Mouse (Mus musculus): ENCODE data around the gene Dph2. TPM values are rescaled to one million over a fixed set of nuclear protein-coding genes. Genes with fewer than 3 reads are reported as not detected.
A peak's percentile ranks its signal among the peaks of the same experiment; 100 is the strongest.

The Dph2 gene
- polyA plus RNA-seq, 1 experiment = 16.6 TPM

DNA sequence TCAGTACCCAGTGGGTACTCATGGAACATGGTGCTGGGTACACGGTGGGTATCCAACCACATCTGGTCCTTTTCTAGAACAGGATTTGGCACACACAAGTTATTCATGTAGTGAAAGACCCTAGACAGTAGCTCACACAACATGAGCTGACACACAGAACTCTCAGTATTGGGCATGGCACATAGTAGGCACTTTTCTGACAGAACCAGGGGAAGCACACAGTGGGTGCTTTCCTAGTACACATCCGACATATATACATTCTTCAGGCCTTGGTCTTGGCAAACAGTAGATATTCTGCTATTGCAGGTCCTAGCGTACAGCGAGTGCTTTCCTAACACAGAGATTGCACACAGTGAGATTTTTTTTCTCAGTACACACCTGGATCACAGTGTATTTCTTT lies 45.6 kb downstream of the Dph2 start:
- no peak overlapping the region; the same call in 1 of the 2 replicates for H3K27ac ChIP-seq (ENCODE audit: insufficient read depth, low read length)
- peaks cover 19% of the 10 kb centered on the region for H3K4me1 ChIP-seq (ENCODE audit: control insufficient read depth, insufficient read depth, low read length)
- no peak for DNase-seq
- 91% methylated on average over 4 of the region's 4 CpGs for WGBS
- no peak overlapping the region for H3K4me3 ChIP-seq (replicated peaks; ENCODE audit: insufficient read depth, low read depth, low read length)
- no peak for TF ChIP-seq POLR2A (IDR thresholded peaks at IDR 0.05; ENCODE audit: borderline replicate concordance, insufficient read depth, low read length)
- no peak for TF ChIP-seq CTCF (IDR thresholded peaks at IDR 0.05; ENCODE audit: borderline replicate concordance, insufficient read depth, low read depth, low read length)
- H3K27me3 ChIP-seq (ENCODE audit: control insufficient read depth, insufficient read depth, low read length) = no peaks in the 10 kb centered on the region

DNA sequence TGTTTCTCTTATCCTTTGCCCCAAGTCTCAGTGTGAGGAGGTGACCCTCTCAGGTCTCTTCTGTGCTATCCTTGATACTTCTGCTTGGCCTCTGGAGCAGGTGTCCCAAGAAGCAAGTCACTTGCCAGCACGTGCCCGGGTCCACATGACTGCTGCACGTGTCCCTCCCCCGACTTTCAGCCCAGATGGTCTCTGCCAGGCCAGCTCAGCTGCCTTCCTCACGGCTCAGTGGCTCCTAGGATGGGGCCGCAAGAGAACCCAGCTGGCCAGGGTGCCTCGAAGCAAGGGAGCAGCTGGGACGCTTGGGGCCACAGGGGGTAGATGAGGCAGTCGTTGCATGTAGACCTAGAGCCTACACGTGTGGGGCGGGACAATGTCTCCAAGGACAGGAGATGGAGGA lies 46.5 kb downstream of the Dph2 start:
- no peak for DNase-seq
- no peak overlapping the region for H3K4me3 ChIP-seq (replicated peaks; ENCODE audit: insufficient read depth, low read depth, low read length)
- H3K27ac ChIP-seq (ENCODE audit: insufficient read depth, low read length) = no peak overlapping the region
- H3K4me1 ChIP-seq (ENCODE audit: control insufficient read depth, insufficient read depth, low read length) = peaks cover 15% of the 10 kb centered on the region
- WGBS = 33% methylated on average over 11 of the region's 11 CpGs
- TF ChIP-seq CTCF (IDR thresholded peaks at IDR 0.05; ENCODE audit: borderline replicate concordance, insufficient read depth, low read depth, low read length) (no peak), POLR2A (IDR thresholded peaks at IDR 0.05; ENCODE audit: borderline replicate concordance, insufficient read depth, low read length) (no peak)
- no peaks in the 10 kb centered on the region for H3K27me3 ChIP-seq (ENCODE audit: control insufficient read depth, insufficient read depth, low read length)

DNA sequence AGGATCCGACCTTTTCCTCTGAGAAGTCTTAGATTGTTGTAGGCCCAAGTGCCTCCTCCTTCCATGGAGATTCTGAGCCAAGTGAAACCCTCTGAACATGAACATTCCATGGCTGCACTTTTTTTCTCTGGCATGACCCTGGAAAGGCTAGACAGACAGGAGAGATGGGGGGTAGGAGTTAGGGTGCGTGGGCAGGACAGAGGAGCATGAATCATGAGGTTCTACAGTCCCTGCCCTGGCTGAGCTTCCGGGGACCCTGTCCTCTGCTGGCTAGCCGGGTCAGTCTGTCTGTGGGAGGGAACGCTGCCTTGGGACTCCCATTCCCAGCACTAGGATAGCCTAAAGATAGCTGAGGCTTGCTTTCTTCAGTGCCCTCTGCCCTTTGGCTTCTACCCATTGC lies 47.4 kb downstream of the Dph2 start:
- no peak for DNase-seq
- Histone ChIP-seq H3K27ac (ENCODE audit: insufficient read depth, low read length) (no peak overlapping the region), H3K4me1 (ENCODE audit: control insufficient read depth, insufficient read depth, low read length) (peaks cover 7% of the 10 kb centered on the region), H3K4me3 (replicated peaks; ENCODE audit: insufficient read depth, low read depth, low read length) (no peak overlapping the region), H3K27me3 (ENCODE audit: control insufficient read depth, insufficient read depth, low read length) (no peaks in the 10 kb centered on the region)
- WGBS = 92% methylated on average over 5 of the region's 5 CpGs
- TF ChIP-seq CTCF (IDR thresholded peaks at IDR 0.05; ENCODE audit: borderline replicate concordance, insufficient read depth, low read depth, low read length) (no peak), POLR2A (IDR thresholded peaks at IDR 0.05; ENCODE audit: borderline replicate concordance, insufficient read depth, low read length) (no peak)

DNA sequence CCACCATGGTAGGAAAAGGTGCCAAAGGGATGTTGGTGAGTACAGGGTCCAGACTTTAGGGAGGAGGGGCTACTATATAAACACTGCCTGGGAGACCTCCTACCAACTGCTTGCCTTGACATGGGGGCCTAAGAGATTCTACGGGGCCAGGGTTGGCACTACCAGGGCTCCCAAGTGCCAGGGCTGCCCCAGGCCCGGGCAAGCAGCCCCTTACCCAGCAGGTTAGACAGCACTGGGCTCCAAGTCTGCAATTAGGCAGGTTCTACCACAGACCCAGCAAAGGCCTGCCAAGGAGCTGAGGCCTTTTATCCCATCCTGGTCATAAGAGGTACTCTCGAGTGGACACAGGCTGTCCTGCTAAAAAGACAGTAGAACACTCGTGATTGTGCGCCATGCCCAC lies 48.7 kb downstream of the Dph2 start:
- TF ChIP-seq POLR2A (IDR thresholded peaks at IDR 0.05; ENCODE audit: borderline replicate concordance, insufficient read depth, low read length) = no peak
- no peak for TF ChIP-seq CTCF (IDR thresholded peaks at IDR 0.05; ENCODE audit: borderline replicate concordance, insufficient read depth, low read depth, low read length)

DNA sequence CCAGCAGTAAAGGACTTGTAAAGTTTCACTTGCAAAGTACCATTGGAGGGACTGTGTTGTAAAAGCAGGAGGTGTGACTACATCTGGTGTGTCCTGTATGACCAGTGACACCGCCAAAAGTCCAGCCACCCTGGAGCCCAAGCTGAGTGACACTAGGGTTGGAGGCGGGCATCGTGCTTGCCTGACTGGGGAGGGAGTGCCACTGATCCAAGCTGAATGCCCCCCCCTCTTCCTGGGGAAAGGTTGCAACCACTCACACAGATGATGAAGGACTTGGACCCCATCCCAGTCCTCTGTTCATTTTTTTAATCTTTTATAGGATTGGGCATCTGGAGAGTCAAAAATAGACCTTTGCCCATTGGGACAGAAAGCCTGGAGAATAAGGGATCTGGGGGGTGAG lies 50.3 kb downstream of the Dph2 start:
- WGBS = 70% methylated on average over 3 of the region's 3 CpGs
- peak in 1 of 2 experiments; percentile 5 for DNase-seq
- Histone ChIP-seq H3K4me1 (ENCODE audit: control insufficient read depth, insufficient read depth, low read length) (no peaks in the 10 kb centered on the region), H3K4me3 (replicated peaks; ENCODE audit: insufficient read depth, low read depth, low read length) (no peak overlapping the region), H3K27ac (ENCODE audit: insufficient read depth, low read length) (no peak overlapping the region), H3K27me3 (ENCODE audit: control insufficient read depth, insufficient read depth, low read length) (no peaks in the 10 kb centered on the region)
- no peak for TF ChIP-seq POLR2A (IDR thresholded peaks at IDR 0.05; ENCODE audit: borderline replicate concordance, insufficient read depth, low read length)
- no peak for TF ChIP-seq CTCF (IDR thresholded peaks at IDR 0.05; ENCODE audit: borderline replicate concordance, insufficient read depth, low read depth, low read length)

More for the DNA sequence above, 48.7 kb downstream of the Dph2 start:
- Histone ChIP-seq H3K4me1 (ENCODE audit: control insufficient read depth, insufficient read depth, low read length) (no peaks in the 10 kb centered on the region), H3K27me3 (ENCODE audit: control insufficient read depth, insufficient read depth, low read length) (no peaks in the 10 kb centered on the region), H3K27ac (ENCODE audit: insufficient read depth, low read length) (no peak overlapping the region), H3K4me3 (replicated peaks; ENCODE audit: insufficient read depth, low read depth, low read length) (no peak overlapping the region)
- WGBS = 51% methylated on average over 5 of the region's 5 CpGs
- DNase-seq = no peak

DNA sequence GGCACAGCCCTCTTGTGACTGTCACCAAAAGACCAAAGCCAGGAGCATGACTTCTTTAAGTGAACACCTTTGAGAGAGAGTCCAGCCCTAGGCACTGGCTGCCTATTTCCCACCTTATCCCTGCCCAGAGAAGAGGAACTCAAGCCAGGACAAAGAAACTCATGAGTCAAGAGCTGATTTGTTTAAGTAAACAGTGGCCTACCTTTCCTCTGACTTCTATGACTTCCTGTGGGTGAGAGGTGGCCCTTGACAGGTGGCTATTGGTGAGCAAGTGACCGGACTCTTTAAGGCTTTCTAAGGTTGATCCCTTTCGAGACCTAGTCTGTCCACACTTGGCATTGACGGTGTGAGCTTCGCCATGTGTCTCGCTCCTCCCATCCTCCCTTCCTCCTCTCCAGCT lies 51.0 kb downstream of the Dph2 start:
- WGBS = 91% methylated on average over 5 of the region's 5 CpGs

DNA sequence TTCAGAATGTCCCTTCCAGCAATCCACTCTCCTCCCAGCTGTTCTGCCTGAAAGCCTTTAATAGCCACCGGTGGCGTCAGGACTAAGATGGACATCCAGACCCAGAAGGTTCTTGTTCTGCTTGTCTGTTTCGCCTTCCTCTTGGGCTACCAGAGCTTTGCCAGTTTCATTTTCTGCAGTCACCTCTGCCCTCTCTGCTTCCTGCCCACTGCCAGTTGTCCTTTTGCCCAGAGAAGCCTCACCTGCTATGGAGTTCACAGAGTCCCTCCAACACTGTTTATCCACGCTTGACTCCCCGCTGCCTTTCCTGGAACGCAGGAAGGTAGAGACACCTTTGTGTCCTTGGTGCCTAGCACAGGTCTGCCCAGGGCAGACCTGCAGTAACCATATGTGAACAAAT lies 52.5 kb downstream of the Dph2 start:
- no peak overlapping the region for H3K27ac ChIP-seq (ENCODE audit: insufficient read depth, low read length)
- H3K4me3 ChIP-seq (replicated peaks; ENCODE audit: insufficient read depth, low read depth, low read length) = no peak overlapping the region
- H3K4me1 ChIP-seq (ENCODE audit: control insufficient read depth, insufficient read depth, low read length) = no peaks in the 10 kb centered on the region
- DNase-seq = no peak
- WGBS = 81% methylated on average over 6 of the region's 6 CpGs
- no peak for TF ChIP-seq CTCF (IDR thresholded peaks at IDR 0.05; ENCODE audit: borderline replicate concordance, insufficient read depth, low read depth, low read length)
- TF ChIP-seq POLR2A (IDR thresholded peaks at IDR 0.05; ENCODE audit: borderline replicate concordance, insufficient read depth, low read length) = no peak
- H3K27me3 ChIP-seq (ENCODE audit: control insufficient read depth, insufficient read depth, low read length) = no peaks in the 10 kb centered on the region

More for the DNA sequence above, 51.0 kb downstream of the Dph2 start:
- DNase-seq = no peak
- no peak overlapping the region for H3K27ac ChIP-seq (ENCODE audit: insufficient read depth, low read length)
- no peaks in the 10 kb centered on the region for H3K27me3 ChIP-seq (ENCODE audit: control insufficient read depth, insufficient read depth, low read length)
- TF ChIP-seq POLR2A (IDR thresholded peaks at IDR 0.05; ENCODE audit: borderline replicate concordance, insufficient read depth, low read length) (no peak), CTCF (IDR thresholded peaks at IDR 0.05; ENCODE audit: borderline replicate concordance, insufficient read depth, low read depth, low read length) (no peak)
- no peak overlapping the region for H3K4me3 ChIP-seq (replicated peaks; ENCODE audit: insufficient read depth, low read depth, low read length)
- no peaks in the 10 kb centered on the region for H3K4me1 ChIP-seq (ENCODE audit: control insufficient read depth, insufficient read depth, low read length)

Other genes with a start within 250 kb of the Dph2 start
- 48.7 and 53.5 TPM in 2 replicates for gene Dmap1, start 209.8 kb downstream of the Dph2 start, polyA plus RNA-seq (2012; rRNA removed)
- gene Gm12845, start 167.6 kb downstream of the Dph2 start, polyA plus RNA-seq (2012; rRNA removed) = not detected in 2 replicates
- not detected in 2 replicates for gene Klf17, start 126.4 kb downstream of the Dph2 start, polyA plus RNA-seq (2012; rRNA removed)
- 178 and 197 TPM in 2 replicates for gene Slc6a9, start 57.5 kb downstream of the Dph2 start, polyA plus RNA-seq (2012; rRNA removed)
- gene Ccdc24, start 19.5 kb downstream of the Dph2 start, polyA plus RNA-seq (2012; rRNA removed) = 1.8 and 3.4 TPM in 2 replicates
- gene B4galt2, start 8.5 kb downstream of the Dph2 start, polyA plus RNA-seq (2012; rRNA removed) = 41.0 and 42.0 TPM in 2 replicates
- 669 and 676 TPM in 2 replicates for gene Atp6v0b, start 4.7 kb downstream of the Dph2 start, polyA plus RNA-seq (2012; rRNA removed)
- gene Ipo13, start 23.0 kb upstream of the Dph2 start, polyA plus RNA-seq (2012; rRNA removed) = 183 and 192 TPM in 2 replicates
- gene Artn, start 37.7 kb upstream of the Dph2 start, polyA plus RNA-seq (2012; rRNA removed) = 0.38 and 0.40 TPM in 2 replicates
- gene St3gal3, start 242.9 kb upstream of the Dph2 start, polyA plus RNA-seq (2012; rRNA removed) = 68.3 and 71.2 TPM in 2 replicates